Mouse (Mus musculus) heart, embryonic 16.5 days (tissue): Measurements from ENCODE around the gene Ide. TPM values are rescaled to one million over a fixed set of nuclear protein-coding genes. Genes with fewer than 3 reads are reported as not detected.

Experiments
- ATAC-seq: fragments of 200-750 bp; cut with Nextera tagmentation; replicated peaks from 2 replicates; pipeline ENCODE4 v1.8.0; 2017; ENCODE audit warnings: moderate number of reproducible peaks; ENCODE audit not compliant: insufficient read depth, low FRiP score; ENCODE audit errors: extremely low read depth
- H3K27ac ChIP-seq: fragments of 300-500 bp; sonication (generic); 2 replicates; pipeline ENCODE4 v1.5.1; 2014; ENCODE audit warnings: mild to moderate bottlenecking, low read length, control low read depth, moderate library complexity
- H3K27me3 ChIP-seq: fragments of 300-500 bp; sonication (generic); 2 replicates; pipeline ENCODE4 v1.6.1; 2014; ENCODE audit warnings: low read length, mixed read lengths; ENCODE audit not compliant: control insufficient read depth, insufficient read depth
- H3K36me3 ChIP-seq: fragments of 300-500 bp; sonication (generic); 2 replicates; pipeline ENCODE4 v1.6.1; 2014; ENCODE audit not compliant: control insufficient read depth, insufficient read depth
- H3K4me1 ChIP-seq: fragments of 300-500 bp; sonication (generic); 2 replicates; pipeline ENCODE4 v1.6.1; 2014; ENCODE audit warnings: low read length, mixed read lengths; ENCODE audit not compliant: control insufficient read depth, insufficient read depth
- H3K4me2 ChIP-seq: fragments of 300-500 bp; sonication (generic); 2 replicates; pipeline ENCODE4 v1.6.1; 2014; ENCODE audit warnings: low read depth, mild to moderate bottlenecking, control low read depth, low read length
- H3K4me3 ChIP-seq: fragments of 300-500 bp; sonication (generic); 2 replicates; pipeline ENCODE4 v1.5.1; 2014; ENCODE audit warnings: mild to moderate bottlenecking, control low read depth, low read length
- H3K9ac ChIP-seq: fragments of 300-500 bp; sonication (generic); 2 replicates; pipeline ENCODE4 v1.6.1; 2014; ENCODE audit warnings: low read length, control low read depth
- H3K9me3 ChIP-seq: fragments of 300-500 bp; sonication (generic); replicated peaks from 2 replicates; pipeline ENCODE4 v1.6.1; 2016; ENCODE audit warnings: low read length; ENCODE audit not compliant: control insufficient read depth
- WGBS: fragments of 180-500 bp; shearing (Covaris S2); extraction: QIAGEN DNeasy Blood & Tissue Kit; methylation state at CpG from one replicate; pipeline ENCODE4 v1.1.7; 2014; 5-methylcytosine and 5-hydroxymethylcytosine counted together
- polyA plus RNA-seq: library from polyadenylated mRNA; unstranded; fragments of >200 nt; fragmentation: Nextera tagmentation; extraction: Ambion mirVana; gene quantifications from 2 replicates; pipeline ENCODE4 v1.2.1, GENCODE M21; 2015

Gene Ide
- polyA plus RNA-seq, 1 experiment from 2014 or later, result 85.6 TPM

GRCm38 (mm10) chr19:37304006-37304405 is 33.6 kb downstream of the Ide start:
- H3K4me2 ChIP-seq, result no peak overlapping the region
- H3K27ac ChIP-seq, result no peak overlapping the region
- ATAC-seq, result no peak
- 73% methylated on average over 4 of the region's 4 CpGs for WGBS
- no peaks in the 10 kb centered on the region for H3K27me3 ChIP-seq
- no peak overlapping the region for H3K4me3 ChIP-seq
- no peaks in the 10 kb centered on the region for H3K9me3 ChIP-seq
- peaks cover 17% of the 10 kb centered on the region for H3K36me3 ChIP-seq
- H3K9ac ChIP-seq, result no peak overlapping the region
- H3K4me1 ChIP-seq, result no peaks in the 10 kb centered on the region

- Histone ChIP-seq H3K9ac (no peak overlapping the region), H3K27ac (no peak overlapping the region), H3K4me2 (no peak overlapping the region), H3K4me3 (no peak overlapping the region), H3K36me3 (peaks cover 8% of the 10 kb centered on the region), H3K27me3 (no peaks in the 10 kb centered on the region), H3K9me3 (no peaks in the 10 kb centered on the region), H3K4me1 (no peaks in the 10 kb centered on the region)
- ATAC-seq, result no peak
- WGBS, result 79% methylated on average over 3 of the region's 3 CpGs
Measured at GRCm38 (mm10) chr19:37301733-37302132, 35.9 kb downstream of the Ide start.

- H3K4me1 ChIP-seq, result peaks cover 23% of the 10 kb centered on the region
- peak overlapping the region; percentile 94 for H3K27ac ChIP-seq
- no peaks in the 10 kb centered on the region for H3K27me3 ChIP-seq
- H3K4me2 ChIP-seq, result peak overlapping the region; percentile 44; the same call in 1 of the 2 replicates
- peak; percentile 95 for ATAC-seq
- H3K9me3 ChIP-seq, result no peaks in the 10 kb centered on the region
- peak overlapping the region; percentile 50; the same call in 1 of the 2 replicates for H3K9ac ChIP-seq
- peaks cover 13% of the 10 kb centered on the region for H3K36me3 ChIP-seq
- no peak overlapping the region for H3K4me3 ChIP-seq
- 21% methylated on average over 4 of the region's 4 CpGs for WGBS
Measured at GRCm38 (mm10) chr19:37291676-37292075, 46.0 kb downstream of the Ide start.

DNA sequence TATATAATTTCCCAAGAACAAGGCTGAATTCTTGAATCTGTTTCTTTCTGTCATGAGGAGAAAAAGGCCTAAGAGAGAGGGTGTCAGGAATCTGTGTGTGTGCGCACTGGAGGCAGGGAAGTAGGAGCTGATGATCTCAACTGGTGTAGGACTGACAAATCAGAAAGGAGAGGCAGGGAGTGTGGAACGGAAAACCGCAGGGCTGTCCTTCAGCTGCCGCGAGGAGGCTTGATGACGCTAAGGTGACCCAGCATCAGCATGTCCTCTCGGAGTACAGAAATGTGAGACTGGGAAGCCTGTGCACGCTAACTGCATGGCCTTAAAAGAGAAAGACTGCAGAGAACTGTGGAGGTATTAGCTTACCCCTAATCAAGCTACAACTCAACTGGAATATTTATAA is 46.7 kb downstream of the Ide start:
- 45% methylated on average over 8 of the region's 8 CpGs for WGBS
- peak overlapping the region; percentile 94 for H3K27ac ChIP-seq
- no peaks in the 10 kb centered on the region for H3K27me3 ChIP-seq
- peak; percentile 77 for ATAC-seq
- no peaks in the 10 kb centered on the region for H3K9me3 ChIP-seq
- H3K4me1 ChIP-seq, result peaks cover 23% of the 10 kb centered on the region
- H3K4me3 ChIP-seq, result no peak overlapping the region
- peak overlapping the region; percentile 50 for H3K9ac ChIP-seq
- H3K36me3 ChIP-seq, result peaks cover 8% of the 10 kb centered on the region
- peak overlapping the region; percentile 44; the same call in 1 of the 2 replicates for H3K4me2 ChIP-seq

DNA sequence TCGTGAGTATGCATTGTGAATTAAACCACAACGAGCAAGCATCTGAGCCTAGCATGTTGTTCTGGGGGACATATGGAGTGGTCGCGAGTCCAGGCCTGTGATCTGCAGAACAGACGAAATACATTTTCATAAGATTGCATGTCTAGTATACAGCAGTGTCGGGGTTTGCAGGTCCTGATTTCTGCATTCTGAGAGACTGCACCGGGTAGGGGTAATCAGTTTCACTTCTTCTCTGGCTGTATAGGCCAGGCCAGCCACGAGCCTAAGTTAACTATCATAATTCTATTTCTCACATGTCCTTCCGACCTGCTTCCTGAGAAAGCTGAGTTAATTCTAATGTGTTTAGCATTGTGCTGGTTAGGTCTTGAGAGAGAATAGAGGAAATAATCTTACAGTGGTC is 52.9 kb downstream of the Ide start:
- no peaks in the 10 kb centered on the region for H3K27me3 ChIP-seq
- 88% methylated on average over 9 of the region's 9 CpGs for WGBS
- H3K36me3 ChIP-seq, result peaks cover 33% of the 10 kb centered on the region

DNA sequence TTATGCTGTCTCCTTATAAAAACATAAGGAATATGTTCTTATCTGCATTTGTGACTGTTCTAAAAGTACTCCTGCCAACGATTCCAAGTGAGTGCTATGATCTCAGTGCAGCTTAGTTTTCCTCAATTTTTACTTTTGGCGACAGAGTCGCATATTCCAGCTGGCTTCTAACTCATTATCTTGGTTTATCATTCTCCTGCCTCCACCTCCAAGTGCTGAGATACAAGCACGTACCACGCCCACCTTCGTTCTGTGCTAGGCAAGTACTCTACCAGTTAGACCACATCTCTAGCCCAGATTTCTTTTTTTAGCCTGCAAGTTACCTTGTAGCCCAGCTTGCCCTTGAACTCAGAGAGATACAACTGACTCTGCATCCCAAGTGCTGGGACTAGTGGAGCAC is 54.5 kb downstream of the Ide start:
- Histone ChIP-seq H3K4me1 (peaks cover 6% of the 10 kb centered on the region), H3K9me3 (no peaks in the 10 kb centered on the region), H3K27ac (peak overlapping the region; percentile 25), H3K27me3 (no peaks in the 10 kb centered on the region), H3K36me3 (peaks cover 39% of the 10 kb centered on the region), H3K4me2 (no peak overlapping the region), H3K4me3 (no peak overlapping the region), H3K9ac (no peak overlapping the region)
- 48% methylated on average over 6 of the region's 6 CpGs for WGBS
- ATAC-seq, result 0 out of 2 replicates have a peak, but pooled peaks have one; percentile 46

More for the DNA sequence above, 52.9 kb downstream of the Ide start:
- Histone ChIP-seq H3K9me3 (no peaks in the 10 kb centered on the region), H3K4me1 (peaks cover 8% of the 10 kb centered on the region), H3K9ac (no peak overlapping the region), H3K4me2 (no peak overlapping the region), H3K27ac (no peak overlapping the region), H3K4me3 (no peak overlapping the region)
- ATAC-seq, result no peak

- no peak overlapping the region for H3K9ac ChIP-seq
- 63% methylated on average over 1 of the region's 1 CpGs for WGBS
- no peak overlapping the region for H3K27ac ChIP-seq
Measured at GRCm38 (mm10) chr19:37281710-37282109, 55.9 kb downstream of the Ide start.

GRCm38 (mm10) chr19:37279194-37279593 is 58.5 kb downstream of the Ide start:
- Histone ChIP-seq H3K36me3 (peaks cover 53% of the 10 kb centered on the region), H3K27ac (no peak overlapping the region), H3K27me3 (no peaks in the 10 kb centered on the region), H3K4me3 (no peak overlapping the region), H3K4me2 (no peak overlapping the region), H3K4me1 (peaks cover 6% of the 10 kb centered on the region), H3K9ac (no peak overlapping the region), H3K9me3 (no peaks in the 10 kb centered on the region)
- whole genome bisulfite sequencing, result 53% methylated on average over 1 of the region's 1 CpGs
- ATAC-seq, result no peak

More at GRCm38 (mm10) chr19:37281710-37282109, 55.9 kb downstream of the Ide start:
- no peaks in the 10 kb centered on the region for H3K27me3 ChIP-seq
- no peak overlapping the region for H3K4me3 ChIP-seq
- ATAC-seq, result no peak
- no peak overlapping the region for H3K4me2 ChIP-seq
- peaks cover 6% of the 10 kb centered on the region for H3K4me1 ChIP-seq
- no peaks in the 10 kb centered on the region for H3K9me3 ChIP-seq
- peaks cover 50% of the 10 kb centered on the region for H3K36me3 ChIP-seq

DNA sequence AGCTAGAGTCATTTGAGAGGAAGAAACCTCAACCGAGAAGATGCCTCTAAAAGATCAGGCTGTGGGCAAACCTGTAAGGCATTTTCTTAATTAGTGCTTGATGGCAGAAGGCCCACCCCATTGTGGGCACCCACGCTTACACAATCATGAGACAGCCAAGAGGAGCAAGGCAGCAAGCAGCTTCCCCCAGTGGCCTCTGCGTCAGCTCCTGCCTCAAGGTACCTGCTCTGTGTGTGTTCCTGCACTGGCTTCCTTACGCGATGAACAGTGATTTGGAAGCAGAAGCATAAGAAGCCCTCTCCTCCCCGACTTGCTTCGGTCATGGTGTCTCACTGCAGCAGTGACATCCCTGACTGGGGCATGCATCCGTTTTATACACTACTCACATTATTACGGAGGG is 62.1 kb downstream of the Ide start:
- Histone ChIP-seq H3K36me3 (peaks cover 44% of the 10 kb centered on the region), H3K4me3 (no peak overlapping the region), H3K27me3 (no peaks in the 10 kb centered on the region), H3K4me2 (no peak overlapping the region), H3K9me3 (no peaks in the 10 kb centered on the region), H3K9ac (no peak overlapping the region), H3K4me1 (no peaks in the 10 kb centered on the region), H3K27ac (no peak overlapping the region)
- no peak for ATAC-seq
- 92% methylated on average over 9 of the region's 9 CpGs for WGBS
